8 mouse cellular contexts compared by ENCODE assay signal in the genomic region with DNA sequence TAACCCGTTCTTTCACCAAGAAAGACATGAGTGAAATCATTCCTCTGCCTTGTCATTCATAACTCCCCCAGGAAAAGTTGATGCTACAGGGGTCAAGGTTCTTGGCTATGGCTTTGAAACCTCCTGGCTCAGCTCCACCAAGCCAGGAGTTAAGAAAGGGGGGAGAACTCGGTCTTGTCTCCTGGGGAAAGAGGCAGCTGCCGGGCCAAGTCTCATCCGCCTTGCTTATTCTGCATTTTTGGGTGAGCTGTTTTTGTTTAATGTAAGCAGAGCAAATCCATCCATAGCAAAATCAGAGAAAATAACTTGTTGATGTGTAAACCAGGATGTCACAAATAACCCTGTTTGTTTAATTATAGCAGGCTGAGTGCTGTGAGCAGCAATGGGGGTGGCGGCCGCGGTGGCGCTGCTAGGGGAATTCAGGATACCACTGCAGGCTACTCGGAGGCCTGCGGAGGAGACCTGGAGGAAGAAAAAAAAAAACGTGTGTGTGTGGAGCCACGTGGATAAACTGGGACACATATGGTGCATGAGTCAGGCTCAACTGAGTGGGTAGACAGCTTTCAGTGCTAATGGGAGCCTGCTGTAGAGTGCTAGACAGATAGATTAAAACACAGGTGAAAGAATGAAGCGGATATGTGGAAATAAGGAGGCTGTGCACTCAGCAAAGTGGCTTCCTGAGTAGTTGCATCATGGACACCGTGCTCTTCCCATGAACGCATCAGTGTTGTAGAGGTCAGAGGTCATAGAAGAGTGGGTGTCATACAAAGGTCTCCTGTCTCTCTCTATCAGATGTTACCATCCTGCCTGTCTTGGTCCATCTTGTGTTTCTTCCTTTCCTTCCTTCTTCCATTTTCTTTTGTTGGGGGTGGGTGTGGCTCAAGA.
DNase-seq lines count a peak whose midpoint lies in the region; ATAC-seq and TF ChIP-seq lines count a peak whose summit lies in the region.

No protein-coding gene starts in this region.

- no peaks in the 10 kb centered on the region for H3K4me1 ChIP-seq in intestine, postnatal 0 days (replicated peaks; ENCODE audit: control insufficient read depth, insufficient read depth, low read length)

- no peak for TF ChIP-seq CTCF in intestine, postnatal 0 days (IDR thresholded peaks at IDR 0.05; ENCODE audit: low read depth)

- WGBS in intestine, postnatal 0 days, result 64% methylated on average over 15 of the region's 15 CpGs

- no peak overlapping the region for H3K27ac ChIP-seq in intestine, postnatal 0 days (ENCODE audit: low read depth, low read length)

- peak; percentile 66 for ATAC-seq in cerebellum, adult (ENCODE audit: insufficient number of reproducible peaks, low FRiP score, low TSS enrichment)
- ATAC-seq in intestine, postnatal 0 days, result no peak

- no peaks in the 10 kb centered on the region for H3K36me3 ChIP-seq in intestine, postnatal 0 days (ENCODE audit: control insufficient read depth, insufficient read depth)

- H3K27me3 ChIP-seq in intestine, postnatal 0 days (replicated peaks; ENCODE audit: control insufficient read depth, insufficient read depth, low read length), result no peaks in the 10 kb centered on the region

- no peaks in the 10 kb centered on the region for H3K9me3 ChIP-seq in intestine, postnatal 0 days (ENCODE audit: control insufficient read depth)

- no peak overlapping the region for H3K9ac ChIP-seq in intestine, postnatal 0 days (ENCODE audit: low read depth, low read length)

- no peak overlapping the region for H3K4me2 ChIP-seq in intestine, postnatal 0 days (replicated peaks; ENCODE audit: low read depth)

- H3K4me3 ChIP-seq in intestine, postnatal 0 days (ENCODE audit: low read depth, low read length), result no peak overlapping the region

- DNase-seq in cerebellum, postnatal 4 days (ENCODE audit: low spot score in 2 of 2), result no peak
- DNase-seq in testis, postnatal 10 days (ENCODE audit: low spot score), result peak; percentile 45
- DNase-seq in testis, postnatal 14 days (ENCODE audit: low spot score), result no peak
- peak; percentile 78 to 88 for DNase-seq in layer of hippocampus, adult 18-20 months (ENCODE audit: low spot score in 2 of 2)
- DNase-seq in right cerebral cortex, postnatal 4 days, result peak; percentile 28
- DNase-seq in yolk sac, embryonic 10.5 days (ENCODE audit: low spot score), result no peak

Comparison
In these comparisons a context has a peak if more than half of its experiments do, and no peak if none do; other contexts are left out.
1. DNase-seq: peak in testis, postnatal 10 days (single experiment), layer of hippocampus, adult 18-20 months (2 of 2) and right cerebral cortex, postnatal 4 days (single experiment); none in cerebellum, postnatal 4 days (0 of 2), testis, postnatal 14 days (single experiment) and yolk sac, embryonic 10.5 days (single experiment).